Mouse (Mus musculus): ENCODE data around the gene Mical3. TPM values are rescaled to one million over a fixed set of nuclear protein-coding genes. Genes with fewer than 3 reads are reported as not detected.

Mical3 gene
- polyA plus RNA-seq, 1 experiment, result 16.2 TPM

DNA sequence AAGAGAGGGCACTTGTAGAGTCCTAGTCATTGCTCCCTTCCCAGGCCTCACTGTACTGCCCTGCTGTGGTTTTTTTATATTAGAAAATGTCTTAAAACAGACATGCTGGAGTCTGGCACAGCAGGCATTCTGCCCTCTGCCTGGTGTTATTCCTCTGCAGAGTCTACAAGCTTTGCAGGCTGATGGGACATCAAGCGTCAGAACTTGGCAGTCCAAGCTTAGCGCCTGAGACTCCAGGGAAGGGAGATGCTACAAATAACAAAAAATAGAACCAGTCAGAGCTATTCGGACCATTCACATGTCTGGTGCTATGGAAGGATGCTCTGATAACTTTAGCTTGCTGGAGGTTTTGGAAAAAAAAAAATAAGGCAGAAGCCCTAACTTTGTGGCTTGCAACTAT lies 144.6 kb downstream of the Mical3 start:
- Histone ChIP-seq H3K4me1 (replicated peaks; ENCODE audit: control insufficient read depth, insufficient read depth, low read length) (no peaks in the 10 kb centered on the region), H3K27me3 (ENCODE audit: control insufficient read depth, insufficient read depth, low read length) (no peaks in the 10 kb centered on the region), H3K4me3 (ENCODE audit: control insufficient read depth, insufficient read depth, low read length) (no peak overlapping the region), H3K27ac (ENCODE audit: control insufficient read depth, insufficient read depth, low read length) (no peak overlapping the region), H3K36me3 (ENCODE audit: control insufficient read depth, insufficient read depth, low read length) (no peaks in the 10 kb centered on the region)
- no peak for TF ChIP-seq POLR2A (IDR thresholded peaks at IDR 0.05; ENCODE audit: control insufficient read depth, extremely low read depth, insufficient read depth, low read length, poor library complexity)
- no peak for TF ChIP-seq CTCF (IDR thresholded peaks at IDR 0.05; ENCODE audit: borderline replicate concordance, control insufficient read depth, extremely low read depth, insufficient read depth, low read length, poor library complexity)
- WGBS, result 97% methylated on average over 3 of the region's 3 CpGs
- DNase-seq, result no peak

DNA sequence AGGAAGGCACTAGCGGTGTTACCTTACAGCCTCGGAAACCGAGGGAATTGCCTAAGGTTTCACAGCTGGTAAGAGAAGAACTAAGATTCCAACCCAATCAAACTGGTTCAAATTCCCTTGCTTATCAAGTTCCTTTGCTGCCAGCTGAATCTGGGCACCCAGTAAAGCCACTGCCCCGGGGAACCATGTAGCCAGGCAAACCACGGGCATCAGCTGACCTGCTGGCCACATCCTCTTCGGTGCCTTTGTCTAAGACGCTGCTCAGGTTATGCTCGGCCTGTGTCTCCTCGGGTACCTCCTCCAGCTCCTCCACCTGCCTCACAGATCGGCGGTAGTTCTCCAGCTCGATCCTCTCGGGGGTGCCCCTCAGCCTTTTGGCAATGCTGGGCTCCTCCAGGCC lies 148.5 kb downstream of the Mical3 start:
- 47% methylated on average over 13 of the region's 13 CpGs for WGBS
- H3K27me3 ChIP-seq (ENCODE audit: control insufficient read depth, insufficient read depth, low read length), result no peaks in the 10 kb centered on the region
- H3K4me1 ChIP-seq (replicated peaks; ENCODE audit: control insufficient read depth, insufficient read depth, low read length), result peaks cover 12% of the 10 kb centered on the region
- no peak overlapping the region for H3K4me3 ChIP-seq (ENCODE audit: control insufficient read depth, insufficient read depth, low read length)
- TF ChIP-seq CTCF (IDR thresholded peaks at IDR 0.05; ENCODE audit: borderline replicate concordance, control insufficient read depth, extremely low read depth, insufficient read depth, low read length, poor library complexity) (no peak), POLR2A (IDR thresholded peaks at IDR 0.05; ENCODE audit: control insufficient read depth, extremely low read depth, insufficient read depth, low read length, poor library complexity) (no peak)
- H3K27ac ChIP-seq (ENCODE audit: control insufficient read depth, insufficient read depth, low read length), result no peak overlapping the region
- no peaks in the 10 kb centered on the region for H3K36me3 ChIP-seq (ENCODE audit: control insufficient read depth, insufficient read depth, low read length)
- DNase-seq, result no peak

DNA sequence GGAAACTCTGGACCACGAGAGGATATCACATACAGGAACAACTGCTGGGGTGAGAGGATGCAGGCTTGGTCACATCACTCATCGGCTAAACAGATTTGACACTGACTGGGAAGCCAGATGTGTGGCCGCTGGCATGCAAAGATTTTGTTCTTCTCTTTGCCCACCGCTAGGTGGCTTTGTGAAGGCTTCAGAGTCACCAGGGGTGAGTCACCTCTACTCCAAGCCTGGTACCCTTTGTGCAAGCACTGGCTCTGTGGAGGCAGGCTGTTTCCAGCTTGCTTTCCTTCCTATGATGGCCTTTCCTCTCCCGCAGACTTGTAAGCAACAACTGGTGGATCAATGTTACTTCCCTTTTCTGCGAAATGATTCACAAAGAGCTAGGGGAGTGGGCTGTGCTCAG lies 149.3 kb downstream of the Mical3 start:
- Histone ChIP-seq H3K4me1 (replicated peaks; ENCODE audit: control insufficient read depth, insufficient read depth, low read length) (peaks cover 12% of the 10 kb centered on the region), H3K27ac (ENCODE audit: control insufficient read depth, insufficient read depth, low read length) (no peak overlapping the region), H3K36me3 (ENCODE audit: control insufficient read depth, insufficient read depth, low read length) (no peaks in the 10 kb centered on the region), H3K4me3 (ENCODE audit: control insufficient read depth, insufficient read depth, low read length) (no peak overlapping the region), H3K27me3 (ENCODE audit: control insufficient read depth, insufficient read depth, low read length) (no peaks in the 10 kb centered on the region)
- TF ChIP-seq POLR2A (IDR thresholded peaks at IDR 0.05; ENCODE audit: control insufficient read depth, extremely low read depth, insufficient read depth, low read length, poor library complexity) (no peak), CTCF (IDR thresholded peaks at IDR 0.05; ENCODE audit: borderline replicate concordance, control insufficient read depth, extremely low read depth, insufficient read depth, low read length, poor library complexity) (peak; percentile 56; the same call in 1 of the 2 replicates)
- DNase-seq, result peak; percentile 38
- WGBS, result 59% methylated on average over 6 of the region's 6 CpGs

DNA sequence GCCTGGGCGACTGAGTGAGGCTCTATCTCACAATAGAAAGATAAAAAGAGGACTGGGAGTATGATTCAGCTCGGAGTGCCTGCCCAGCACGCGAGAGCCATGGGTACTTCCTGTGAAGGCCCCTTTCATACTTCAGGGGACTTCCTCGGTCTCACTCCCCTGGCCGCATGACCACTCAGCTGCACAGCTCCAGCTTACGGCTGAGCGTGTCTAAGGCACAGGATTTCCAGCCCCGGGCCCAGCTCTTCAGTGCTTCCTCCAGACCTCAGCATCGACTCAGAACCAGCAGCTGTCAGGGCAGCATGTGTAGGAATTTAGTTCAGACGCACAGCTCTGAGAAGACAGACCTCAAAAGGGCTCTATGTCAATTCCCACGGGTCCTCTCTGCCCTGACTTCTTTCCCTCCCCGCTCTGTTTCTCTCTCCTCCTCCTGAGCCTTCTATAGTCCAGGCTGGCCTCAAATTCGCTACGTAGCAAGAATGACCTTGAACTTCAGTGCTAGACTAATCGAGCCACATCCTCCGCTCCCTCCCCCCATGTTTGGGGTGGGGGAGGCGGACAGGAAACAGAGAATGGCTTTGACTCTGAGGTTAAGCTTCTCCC lies 152.7 kb downstream of the Mical3 start:
- Histone ChIP-seq H3K27me3 (ENCODE audit: control insufficient read depth, insufficient read depth, low read length) (no peaks in the 10 kb centered on the region), H3K36me3 (ENCODE audit: control insufficient read depth, insufficient read depth, low read length) (no peaks in the 10 kb centered on the region), H3K4me3 (ENCODE audit: control insufficient read depth, insufficient read depth, low read length) (no peak overlapping the region), H3K4me1 (replicated peaks; ENCODE audit: control insufficient read depth, insufficient read depth, low read length) (peaks cover 12% of the 10 kb centered on the region), H3K27ac (ENCODE audit: control insufficient read depth, insufficient read depth, low read length) (peak overlapping the region; percentile 5; the same call in 1 of the 2 replicates)
- TF ChIP-seq POLR2A (IDR thresholded peaks at IDR 0.05; ENCODE audit: control insufficient read depth, extremely low read depth, insufficient read depth, low read length, poor library complexity) (no peak), CTCF (IDR thresholded peaks at IDR 0.05; ENCODE audit: borderline replicate concordance, control insufficient read depth, extremely low read depth, insufficient read depth, low read length, poor library complexity) (no peak)
- peak; percentile 39 for DNase-seq
- 38% methylated on average over 18 of the region's 18 CpGs for WGBS

DNA sequence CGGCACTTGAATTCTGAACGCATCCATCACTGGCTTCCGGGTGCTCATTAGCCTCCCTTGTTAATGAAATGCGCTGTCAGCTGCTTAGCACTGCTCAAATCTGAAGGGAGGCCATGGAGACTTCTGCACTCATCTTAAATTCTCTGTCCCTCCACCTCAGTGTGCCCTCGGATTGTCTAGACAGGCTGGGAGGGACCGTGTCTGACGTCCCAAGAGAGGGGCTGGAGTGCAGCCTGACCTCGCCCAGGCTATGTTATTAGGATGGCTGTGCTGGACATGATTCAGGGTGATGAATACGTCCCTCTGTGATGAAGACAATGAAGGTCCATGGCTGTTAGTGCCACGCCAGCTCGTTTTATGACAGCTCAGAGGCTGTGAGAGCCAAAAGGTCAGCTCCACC lies 153.8 kb downstream of the Mical3 start:
- no peak for DNase-seq
- 93% methylated on average over 11 of the region's 11 CpGs for WGBS
- TF ChIP-seq POLR2A (IDR thresholded peaks at IDR 0.05; ENCODE audit: control insufficient read depth, extremely low read depth, insufficient read depth, low read length, poor library complexity) (no peak), CTCF (IDR thresholded peaks at IDR 0.05; ENCODE audit: borderline replicate concordance, control insufficient read depth, extremely low read depth, insufficient read depth, low read length, poor library complexity) (no peak)
- Histone ChIP-seq H3K4me3 (ENCODE audit: control insufficient read depth, insufficient read depth, low read length) (no peak overlapping the region), H3K27ac (ENCODE audit: control insufficient read depth, insufficient read depth, low read length) (no peak overlapping the region), H3K27me3 (ENCODE audit: control insufficient read depth, insufficient read depth, low read length) (no peaks in the 10 kb centered on the region), H3K4me1 (replicated peaks; ENCODE audit: control insufficient read depth, insufficient read depth, low read length) (peaks cover 12% of the 10 kb centered on the region), H3K36me3 (ENCODE audit: control insufficient read depth, insufficient read depth, low read length) (no peaks in the 10 kb centered on the region)

DNA sequence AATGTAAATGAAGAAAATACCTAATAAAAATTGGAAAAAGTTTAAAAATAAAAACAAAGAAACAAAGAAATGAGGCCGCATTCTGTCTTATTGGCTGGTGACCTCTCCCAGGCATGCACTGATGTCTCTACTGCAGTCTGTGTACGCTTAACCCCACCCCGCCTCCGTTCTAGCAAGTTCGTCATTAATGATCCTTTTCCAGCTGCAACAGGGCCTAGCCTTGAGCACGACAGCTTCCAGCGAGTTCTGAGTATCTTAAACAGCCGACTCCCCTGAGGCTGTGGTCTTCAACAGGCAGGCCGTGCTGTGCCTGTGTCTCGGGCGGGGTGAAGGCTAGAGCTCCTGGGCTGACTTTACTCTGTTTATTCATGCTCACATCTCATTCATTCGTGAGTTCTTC lies 154.7 kb downstream of the Mical3 start:
- H3K4me1 ChIP-seq (replicated peaks; ENCODE audit: control insufficient read depth, insufficient read depth, low read length), result peaks cover 12% of the 10 kb centered on the region
- TF ChIP-seq POLR2A (IDR thresholded peaks at IDR 0.05; ENCODE audit: control insufficient read depth, extremely low read depth, insufficient read depth, low read length, poor library complexity) (no peak), CTCF (IDR thresholded peaks at IDR 0.05; ENCODE audit: borderline replicate concordance, control insufficient read depth, extremely low read depth, insufficient read depth, low read length, poor library complexity) (no peak)
- H3K36me3 ChIP-seq (ENCODE audit: control insufficient read depth, insufficient read depth, low read length), result no peaks in the 10 kb centered on the region
- 96% methylated on average over 12 of the region's 12 CpGs for WGBS
- H3K4me3 ChIP-seq (ENCODE audit: control insufficient read depth, insufficient read depth, low read length), result no peak overlapping the region
- no peaks in the 10 kb centered on the region for H3K27me3 ChIP-seq (ENCODE audit: control insufficient read depth, insufficient read depth, low read length)
- H3K27ac ChIP-seq (ENCODE audit: control insufficient read depth, insufficient read depth, low read length), result no peak overlapping the region
- DNase-seq, result no peak

Data from thymus, adult 2 months (tissue).